ENCODE assay signal across 9 mouse cellular contexts in the genomic region with DNA sequence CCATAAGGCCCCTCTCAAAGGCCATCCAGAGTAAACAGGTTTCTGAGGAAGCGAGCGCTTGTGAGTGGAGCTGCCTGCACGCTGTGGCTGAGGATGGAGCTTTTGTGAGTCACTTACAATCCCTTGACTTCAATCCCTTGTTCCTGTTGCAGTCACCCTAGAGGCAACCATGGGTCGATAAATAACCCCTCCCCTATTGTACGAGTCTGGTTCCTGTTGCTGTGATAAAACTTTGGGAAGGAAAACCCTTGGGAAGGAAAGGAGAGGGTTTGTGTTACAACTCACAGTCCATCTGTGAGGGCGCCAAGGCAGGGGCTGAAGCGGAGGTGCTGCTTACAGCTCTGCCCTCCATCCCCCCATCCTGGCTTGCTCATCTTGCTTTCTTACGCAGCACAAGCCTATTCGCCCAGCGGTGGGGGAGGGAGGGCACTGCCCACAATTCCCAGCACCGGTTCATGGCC. TPM values are rescaled to one million over a fixed set of nuclear protein-coding genes. Genes with fewer than 3 reads are reported as not detected.
DNase-seq lines count a peak whose midpoint lies in the region; ATAC-seq and TF ChIP-seq lines count a peak whose summit lies in the region.
"Had no signal": no experiment of that assay in that cellular context is flagged by ENCODE, and none has a peak within 500 bp of the region (broad histone marks: within the 10 kb centered on the region; RNA-seq: fewer than 3 reads in every experiment).

No protein-coding gene starts in this region.

- peak overlapping the region; percentile 85 for H3K27ac ChIP-seq in kidney, embryonic 15.5 days
- H3K27ac ChIP-seq in kidney, adult 2 months (ENCODE audit: insufficient read depth, low read depth, low read length): no peak overlapping the region
- peak overlapping the region; percentile 87 for H3K27ac ChIP-seq in embryonic facial prominence, embryonic 12.5 days
- H3K27ac ChIP-seq in hindbrain, embryonic 16.5 days (ENCODE audit: low read depth, low read length): peak overlapping the region; percentile 75

- TF ChIP-seq CTCF in kidney, adult 2 months (conservative IDR thresholded peaks at IDR 0.05; ENCODE audit: insufficient read depth, insufficient read length, low read depth, low read length): no peak

- H3K4me1 ChIP-seq in kidney, embryonic 15.5 days: peaks cover 41% of the 10 kb centered on the region
- H3K4me1 ChIP-seq in kidney, adult 2 months (ENCODE audit: control insufficient read depth, insufficient read depth, low read length): no peaks in the 10 kb centered on the region
- peaks cover 40% of the 10 kb centered on the region for H3K4me1 ChIP-seq in embryonic facial prominence, embryonic 12.5 days
- H3K4me1 ChIP-seq in hindbrain, embryonic 16.5 days (ENCODE audit: control insufficient read depth, insufficient read depth, low read depth, low read length): peaks cover 11% of the 10 kb centered on the region

- no peak overlapping the region for H3K9ac ChIP-seq in kidney, embryonic 15.5 days
- no peak overlapping the region for H3K9ac ChIP-seq in embryonic facial prominence, embryonic 12.5 days
- H3K9ac ChIP-seq in hindbrain, embryonic 16.5 days (ENCODE audit: low read depth, low read length): peak overlapping the region; percentile 35; the same call in 1 of the 2 replicates

- H3K27me3 ChIP-seq in kidney, embryonic 15.5 days: no peaks in the 10 kb centered on the region
- H3K27me3 ChIP-seq in kidney, adult 2 months (replicated peaks; ENCODE audit: control insufficient read depth, insufficient read depth, low read length): no peaks in the 10 kb centered on the region
- H3K27me3 ChIP-seq in embryonic facial prominence, embryonic 12.5 days: no peaks in the 10 kb centered on the region
- H3K27me3 ChIP-seq in hindbrain, embryonic 16.5 days (replicated peaks; ENCODE audit: control insufficient read depth, insufficient read depth, low read length): no peaks in the 10 kb centered on the region
- no peaks in the 10 kb centered on the region for H3K27me3 ChIP-seq in myocyte (ENCODE audit: control insufficient read depth, insufficient read depth, insufficient read length)

- ATAC-seq in kidney, embryonic 15.5 days (replicated peaks; ENCODE audit: low FRiP score): peak; percentile 61; the same call in 1 of the 2 replicates
- peak; percentile 60; the same call in 1 of the 2 replicates for ATAC-seq in embryonic facial prominence, embryonic 12.5 days (ENCODE audit: insufficient number of reproducible peaks, insufficient read depth, low FRiP score, low TSS enrichment)
- ATAC-seq in hindbrain, embryonic 16.5 days: peak; percentile 69
- ATAC-seq in cerebellum, adult (ENCODE audit: insufficient number of reproducible peaks, low FRiP score, low TSS enrichment): no peak

- H3ac ChIP-seq in myocyte (ENCODE audit: control insufficient read depth, insufficient read length): no peak overlapping the region

- no peaks in the 10 kb centered on the region for H3K9me3 ChIP-seq in kidney, embryonic 15.5 days (replicated peaks)
- no peaks in the 10 kb centered on the region for H3K9me3 ChIP-seq in embryonic facial prominence, embryonic 12.5 days
- no peaks in the 10 kb centered on the region for H3K9me3 ChIP-seq in hindbrain, embryonic 16.5 days (ENCODE audit: control insufficient read depth, low read length)
- H3K9me3 ChIP-seq: G1E had no signal

- no peak for DNase-seq in kidney, adult 2 months
- DNase-seq in layer of hippocampus, adult 18-20 months (ENCODE audit: low spot score in 2 of 2): no peak
- DNase-seq in ovary, adult 18-20 months (ENCODE audit: low spot score): no peak

- no peak overlapping the region for H3K4me3 ChIP-seq in kidney, embryonic 15.5 days (replicated peaks)
- no peak overlapping the region for H3K4me3 ChIP-seq in kidney, adult 2 months (ENCODE audit: insufficient read depth, low read depth, low read length)
- no peak overlapping the region for H3K4me3 ChIP-seq in embryonic facial prominence, embryonic 12.5 days
- no peak overlapping the region for H3K4me3 ChIP-seq in hindbrain, embryonic 16.5 days (ENCODE audit: low read length)
- H3K4me3 ChIP-seq in myocyte: no peak overlapping the region

- no peak for TF ChIP-seq POLR2A in kidney, adult 2 months (IDR thresholded peaks at IDR 0.05; ENCODE audit: low read depth, low read length)
- no peak for TF ChIP-seq POLR2A in myocyte (IDR thresholded peaks at IDR 0.05; ENCODE audit: insufficient read length, low read depth)

- 7% methylated on average over 11 of the region's 11 CpGs for WGBS in kidney, embryonic 15.5 days
- 34% methylated on average over 11 of the region's 11 CpGs for WGBS in kidney, adult 2 months
- 13% methylated on average over 11 of the region's 11 CpGs for WGBS in embryonic facial prominence, embryonic 12.5 days
- WGBS in hindbrain, embryonic 16.5 days: 10% methylated on average over 11 of the region's 11 CpGs

- peak overlapping the region; percentile 24; the same call in 1 of the 2 replicates for H3K4me2 ChIP-seq in kidney, embryonic 15.5 days
- H3K4me2 ChIP-seq in embryonic facial prominence, embryonic 12.5 days (replicated peaks): 0 out of 2 replicates have a peak overlapping the region, but pooled peaks have one; percentile 3
- H3K4me2 ChIP-seq in hindbrain, embryonic 16.5 days (ENCODE audit: low read length): peak overlapping the region; percentile 7; the same call in 1 of the 2 replicates
- peak overlapping the region; percentile 43 for H3K4me2 ChIP-seq in myocyte (ENCODE audit: low read depth)

- H3K79me2 ChIP-seq in myocyte (ENCODE audit: control insufficient read depth, insufficient read depth): no peaks in the 10 kb centered on the region

- no peaks in the 10 kb centered on the region for H3K36me3 ChIP-seq in kidney, embryonic 15.5 days
- no peaks in the 10 kb centered on the region for H3K36me3 ChIP-seq in kidney, adult 2 months (ENCODE audit: control insufficient read depth, insufficient read depth, low read length)
- no peaks in the 10 kb centered on the region for H3K36me3 ChIP-seq in embryonic facial prominence, embryonic 12.5 days
- no peaks in the 10 kb centered on the region for H3K36me3 ChIP-seq in hindbrain, embryonic 16.5 days (ENCODE audit: control insufficient read depth, insufficient read depth, low read length)
- no peaks in the 10 kb centered on the region for H3K36me3 ChIP-seq in myocyte (ENCODE audit: control insufficient read depth, insufficient read depth)
- H3K36me3 ChIP-seq: G1E had no signal

TF ChIP-seq in myocyte, 11 proteins besides CTCF, POLR2A, EP300 and RAD21:
- no peak for TF ChIP-seq TCF3 (IDR thresholded peaks at IDR 0.05; ENCODE audit: insufficient read length, low read depth)
- TF ChIP-seq REST (IDR thresholded peaks at IDR 0.05; ENCODE audit: insufficient read depth, insufficient read length): no peak
- no peak for TF ChIP-seq SRF (IDR thresholded peaks at IDR 0.05; ENCODE audit: control insufficient read depth, insufficient read length, low read depth)
- no peak for TF ChIP-seq TCF12 (IDR thresholded peaks at IDR 0.05; ENCODE audit: insufficient read depth, poor library complexity, severe bottlenecking)
- no peak for TF ChIP-seq USF1 (IDR thresholded peaks at IDR 0.05; ENCODE audit: low read depth)
- no peak for TF ChIP-seq CEBPB (IDR thresholded peaks at IDR 0.05; ENCODE audit: insufficient read depth, poor library complexity, severe bottlenecking)
- TF ChIP-seq MAX (IDR thresholded peaks at IDR 0.05; ENCODE audit: low read depth): no peak
- TF ChIP-seq E2F4 (IDR thresholded peaks at IDR 0.05; ENCODE audit: insufficient read depth): no peak
TF ChIP-seq in myocyte: peak in this region for 0.

RNA-seq across cellular contexts. Expression of a gene that starts 45.2 kb away (rescaled TPM):
- polyA plus RNA-seq in kidney, embryonic 15.5 days (2015; fragmentation: Nextera tagmentation; extraction: Ambion mirVana): 1.2 and 1.8 TPM in 2 replicates
- 1.2 and 1.3 TPM in 2 replicates for polyA plus RNA-seq in kidney, adult 2 months (2012; rRNA removed)
- 0.57 and 1.4 TPM in 2 replicates for polyA plus RNA-seq in embryonic facial prominence, embryonic 12.5 days (2016; fragmentation: Nextera tagmentation; extraction: Ambion mirVana)
- polyA plus RNA-seq in hindbrain, embryonic 16.5 days (2015; fragmentation: Nextera tagmentation; extraction: Ambion mirVana): 0.19 and 0.99 TPM in 2 replicates
- polyA plus RNA-seq in myocyte (2012; fragmentation: generic; extraction: Trizol): 0.77 TPM
- total RNA-seq in layer of hippocampus, adult 18-20 months (2021): 1 to 10 TPM; 4.5 to 5.3 TPM
- polyA plus RNA-seq: G1E had no signal
